8 mouse cellular contexts compared by ENCODE assay signal in genomic region chr4:96553133-96553819, GRCm38 (mm10). TPM values are rescaled to one million over a fixed set of nuclear protein-coding genes. Genes with fewer than 3 reads are reported as not detected.
A peak's percentile ranks its signal among the peaks of the same experiment; 100 is the strongest.
DNase-seq lines count a peak whose midpoint lies in the region; ATAC-seq lines count a peak whose summit lies in the region.

Gene Cyp2j6, minus strand, starts transcription at chr4:96553661.

- no peaks in the 10 kb centered on the region for H3K4me1 ChIP-seq in embryonic facial prominence, embryonic 15.5 days
- H3K4me1 ChIP-seq in limb, embryonic 12.5 days (replicated peaks): peaks cover 3% of the 10 kb centered on the region; the same call in 1 of the 2 replicates
- peaks cover 3% of the 10 kb centered on the region; the same call in 1 of the 2 replicates for H3K4me1 ChIP-seq in midbrain, embryonic 11.5 days (ENCODE audit: control insufficient read depth, insufficient read depth, low read length)
- H3K4me1 ChIP-seq in stomach, embryonic 15.5 days: no peaks in the 10 kb centered on the region

- no peaks in the 10 kb centered on the region for H3K36me3 ChIP-seq in embryonic facial prominence, embryonic 15.5 days
- H3K36me3 ChIP-seq in limb, embryonic 12.5 days: no peaks in the 10 kb centered on the region
- no peaks in the 10 kb centered on the region for H3K36me3 ChIP-seq in midbrain, embryonic 11.5 days (ENCODE audit: control insufficient read depth, insufficient read depth, low read length)
- no peaks in the 10 kb centered on the region for H3K36me3 ChIP-seq in stomach, embryonic 15.5 days

- H3K4me2 ChIP-seq in embryonic facial prominence, embryonic 15.5 days (replicated peaks): peak within 1 kb of the TSS; percentile 74
- peak within 1 kb of the TSS; percentile 70 for H3K4me2 ChIP-seq in limb, embryonic 12.5 days
- H3K4me2 ChIP-seq in midbrain, embryonic 11.5 days: peak within 1 kb of the TSS; percentile 58
- peak within 1 kb of the TSS; percentile 67 for H3K4me2 ChIP-seq in stomach, embryonic 15.5 days

- no peak for DNase-seq in cerebellum, adult 9-10 months
- DNase-seq in heart, adult 9 months (ENCODE audit: low spot score in 2 of 2): peak; percentile 69 to 82
- DNase-seq in kidney, adult 8-10 months: peak; percentile 37 to 54
- peak; percentile 93 for DNase-seq in midbrain, embryonic 11.5 days (ENCODE audit: low spot score, missing footprints)

- peak; percentile 66 for ATAC-seq in cerebellum, adult (ENCODE audit: insufficient number of reproducible peaks, low FRiP score, low TSS enrichment)
- ATAC-seq in embryonic facial prominence, embryonic 15.5 days (ENCODE audit: insufficient number of reproducible peaks, low FRiP score, low TSS enrichment, low read depth): peak; percentile 90
- peak; percentile 94 for ATAC-seq in limb, embryonic 12.5 days (ENCODE audit: insufficient number of reproducible peaks, insufficient read depth, low FRiP score, low TSS enrichment, low read depth)
- peak; percentile 92 for ATAC-seq in midbrain, embryonic 11.5 days (ENCODE audit: low FRiP score)
- ATAC-seq in stomach, embryonic 15.5 days (ENCODE audit: insufficient read depth, low FRiP score, low read depth): peak; percentile 93

- peak within 1 kb of the TSS; percentile 55 for H3K27ac ChIP-seq in embryonic facial prominence, embryonic 15.5 days (replicated peaks)
- peak within 1 kb of the TSS; percentile 75 for H3K27ac ChIP-seq in limb, embryonic 12.5 days
- H3K27ac ChIP-seq in midbrain, embryonic 11.5 days (ENCODE audit: low read depth, low read length): no peak within 1 kb of the TSS
- H3K27ac ChIP-seq in stomach, embryonic 15.5 days: peak within 1 kb of the TSS; percentile 71

- H3K4me3 ChIP-seq in embryonic facial prominence, embryonic 15.5 days (replicated peaks): peak within 1 kb of the TSS; percentile 63
- H3K4me3 ChIP-seq in limb, embryonic 12.5 days (replicated peaks): peak within 1 kb of the TSS; percentile 59
- peak within 1 kb of the TSS; percentile 39 for H3K4me3 ChIP-seq in midbrain, embryonic 11.5 days (ENCODE audit: low read depth, low read length)
- peak within 1 kb of the TSS; percentile 65 for H3K4me3 ChIP-seq in stomach, embryonic 15.5 days (replicated peaks)

- WGBS in embryonic facial prominence, embryonic 15.5 days: under 1% methylated on average over 16 of the region's 16 CpGs
- 2% methylated on average over 16 of the region's 16 CpGs for WGBS in limb, embryonic 12.5 days
- 7% methylated on average over 16 of the region's 16 CpGs for WGBS in midbrain, embryonic 11.5 days
- WGBS in stomach, embryonic 15.5 days: 2% methylated on average over 16 of the region's 16 CpGs

- peak within 1 kb of the TSS; percentile 60 for H3K9ac ChIP-seq in embryonic facial prominence, embryonic 15.5 days
- peak within 1 kb of the TSS; percentile 68 for H3K9ac ChIP-seq in limb, embryonic 12.5 days (replicated peaks)
- peak within 1 kb of the TSS; percentile 76 for H3K9ac ChIP-seq in midbrain, embryonic 11.5 days (ENCODE audit: low read length)
- peak within 1 kb of the TSS; percentile 49; the same call in 1 of the 2 replicates for H3K9ac ChIP-seq in stomach, embryonic 15.5 days

- H3K9me3 ChIP-seq in embryonic facial prominence, embryonic 15.5 days (replicated peaks): no peaks in the 10 kb centered on the region
- H3K9me3 ChIP-seq in limb, embryonic 12.5 days: no peaks in the 10 kb centered on the region
- H3K9me3 ChIP-seq in midbrain, embryonic 11.5 days (ENCODE audit: control insufficient read depth, low read length): no peaks in the 10 kb centered on the region
- H3K9me3 ChIP-seq in stomach, embryonic 15.5 days: no peaks in the 10 kb centered on the region

- H3K27me3 ChIP-seq in embryonic facial prominence, embryonic 15.5 days: no peaks in the 10 kb centered on the region
- no peaks in the 10 kb centered on the region for H3K27me3 ChIP-seq in limb, embryonic 12.5 days
- H3K27me3 ChIP-seq in midbrain, embryonic 11.5 days (ENCODE audit: control insufficient read depth, insufficient read depth, low read length): no peaks in the 10 kb centered on the region
- H3K27me3 ChIP-seq in stomach, embryonic 15.5 days (replicated peaks): no peaks in the 10 kb centered on the region

RNA-seq across cellular contexts. Expression of gene Cyp2j6, which starts in this region (rescaled TPM):
- 8.1 and 8.6 TPM in 2 replicates for polyA plus RNA-seq in embryonic facial prominence, embryonic 15.5 days (2015; fragmentation: Nextera tagmentation; extraction: Ambion mirVana)
- 7.3 and 7.6 TPM in 2 replicates for polyA plus RNA-seq in limb, embryonic 12.5 days (2016; fragmentation: Nextera tagmentation; extraction: Ambion mirVana)
- polyA plus RNA-seq in midbrain, embryonic 11.5 days (2014; fragmentation: Nextera tagmentation; extraction: Ambion mirVana): 2.9 TPM in 2 replicates
- polyA plus RNA-seq in stomach, embryonic 15.5 days (2015; fragmentation: Nextera tagmentation; extraction: Ambion mirVana): 13.0 and 17.9 TPM in 2 replicates
